Mouse (Mus musculus) megakaryocyte, embryonic 14.5 days (primary cell): Measurements from ENCODE around the gene Ppef1. TPM values are rescaled to one million over a fixed set of nuclear protein-coding genes. Genes with fewer than 3 reads are reported as not detected.
"Not testable (repeated sequence)": the region's sequence is repeated elsewhere in the genome, so short reads cannot be mapped to it uniquely, and the experiment has no call there.

ENCODE experiments used
- H3K27me3 ChIP-seq: replicated peaks from 2 replicates; pipeline ENCODE3; 2012; ENCODE audit warnings: inconsistent platforms
- H3K36me3 ChIP-seq: replicated peaks from 2 replicates; pipeline ENCODE3; 2012; ENCODE audit warnings: low read length, inconsistent platforms, mixed read lengths
- H3K4me1 ChIP-seq: 2 replicates; pipeline ENCODE4 v1.6.1; 2012; ENCODE audit warnings: inconsistent platforms
- H3K4me3 ChIP-seq: replicated peaks from 2 replicates; pipeline ENCODE3; 2012; ENCODE audit warnings: moderate library complexity, mild to moderate bottlenecking, inconsistent platforms
- H3K9me3 ChIP-seq: 2 replicates; pipeline ENCODE4 v1.6.1; 2012; ENCODE audit warnings: inconsistent platforms
- FLI1 ChIP-seq: IDR thresholded peaks from 2 replicates; pipeline ENCODE4 v1.6.1; 2012; ENCODE audit warnings: low read length, inconsistent platforms, mixed read lengths
- GATA1 ChIP-seq: IDR thresholded peaks from 3 replicates; pipeline ENCODE4 v1.6.1; 2012; ENCODE audit warnings: mixed read lengths, low read length, inconsistent platforms, borderline replicate concordance
- polyA plus RNA-seq: library from polyadenylated mRNA; stranded (reverse); fragments of >175 nt; gene quantifications from 2 replicates; pipeline ENCODE4 v1.2.3, GENCODE M21; 2012; ENCODE audit warnings: low replicate concordance; ENCODE audit not compliant: insufficient read depth

Gene Ppef1
- not detected in 2 replicates for polyA plus RNA-seq

GRCm38 (mm10) chrX:160735650-160736049 lies at the start of gene Ppef1:
Gene Ppef1, minus strand, starts transcription at chrX:160735765.
- TF ChIP-seq GATA1 (no peak), FLI1 (no peak)

GRCm38 (mm10) chrX:160782276-160782675 lies 46.7 kb upstream of the Ppef1 start:
- peaks cover 19% of the 10 kb centered on the region for H3K27me3 ChIP-seq
- no peaks in the 10 kb centered on the region for H3K36me3 ChIP-seq
- TF ChIP-seq GATA1 (no peak), FLI1 (no peak)
- no peaks in the 10 kb centered on the region for H3K9me3 ChIP-seq
- no peak overlapping the region for H3K4me3 ChIP-seq
- no peaks in the 10 kb centered on the region for H3K4me1 ChIP-seq

More at GRCm38 (mm10) chrX:160735650-160736049, at the start of gene Ppef1:
- H3K4me3 ChIP-seq: no peak within 1 kb of the TSS
- no peaks in the 10 kb centered on the region for H3K4me1 ChIP-seq
- peaks cover 7% of the 10 kb centered on the region for H3K27me3 ChIP-seq
- no peaks in the 10 kb centered on the region for H3K9me3 ChIP-seq
- H3K36me3 ChIP-seq: no peaks in the 10 kb centered on the region

GRCm38 (mm10) chrX:160773033-160773432 lies 37.5 kb upstream of the Ppef1 start:
- peaks cover 7% of the 10 kb centered on the region for H3K27me3 ChIP-seq

GRCm38 (mm10) chrX:160769622-160770021 lies 34.1 kb upstream of the Ppef1 start:
- H3K27me3 ChIP-seq: not testable (repeated sequence)

More at GRCm38 (mm10) chrX:160773033-160773432, 37.5 kb upstream of the Ppef1 start:
- Histone ChIP-seq H3K36me3 (no peaks in the 10 kb centered on the region), H3K4me1 (peaks cover 3% of the 10 kb centered on the region; the same call in 1 of the 2 replicates), H3K9me3 (no peaks in the 10 kb centered on the region), H3K4me3 (no peak overlapping the region)
- no peak for TF ChIP-seq GATA1
- no peak for TF ChIP-seq FLI1

GRCm38 (mm10) chrX:160767713-160768112 lies 32.1 kb upstream of the Ppef1 start, which contains the start of gene Rs1:
Gene Rs1, plus strand, starts transcription at chrX:160768013.
- H3K27me3 ChIP-seq: peaks cover 2% of the 10 kb centered on the region
- H3K4me1 ChIP-seq: peaks cover 3% of the 10 kb centered on the region; the same call in 1 of the 2 replicates
- no peaks in the 10 kb centered on the region for H3K9me3 ChIP-seq
- TF ChIP-seq GATA1 (no peak), FLI1 (no peak)
- H3K4me3 ChIP-seq: no peak within 1 kb of the TSS
- no peaks in the 10 kb centered on the region for H3K36me3 ChIP-seq

More at GRCm38 (mm10) chrX:160769622-160770021, 34.1 kb upstream of the Ppef1 start:
- not testable (repeated sequence) for H3K9me3 ChIP-seq, H3K4me1 ChIP-seq, H3K36me3 ChIP-seq, H3K4me3 ChIP-seq

- TF ChIP-seq GATA1 (no peak), FLI1 (no peak)
- no peaks in the 10 kb centered on the region for H3K9me3 ChIP-seq
- peaks cover 3% of the 10 kb centered on the region; the same call in 1 of the 2 replicates for H3K4me1 ChIP-seq
- H3K27me3 ChIP-seq: peaks cover 2% of the 10 kb centered on the region
- H3K4me3 ChIP-seq: peak overlapping the region; percentile 91
- no peaks in the 10 kb centered on the region for H3K36me3 ChIP-seq
Observed at GRCm38 (mm10) chrX:160766233-160766616, 30.7 kb upstream of the Ppef1 start.

GRCm38 (mm10) chrX:160765389-160766232 lies 30.0 kb upstream of the Ppef1 start:
- Histone ChIP-seq H3K9me3 (no peaks in the 10 kb centered on the region), H3K36me3 (no peaks in the 10 kb centered on the region), H3K4me1 (peaks cover 3% of the 10 kb centered on the region; the same call in 1 of the 2 replicates), H3K27me3 (peaks cover 2% of the 10 kb centered on the region), H3K4me3 (peak overlapping the region; percentile 91)
- TF ChIP-seq FLI1: no peak
- TF ChIP-seq GATA1: no peak

- TF ChIP-seq GATA1 (no peak), FLI1 (no peak)
- Histone ChIP-seq H3K9me3 (no peaks in the 10 kb centered on the region), H3K36me3 (no peaks in the 10 kb centered on the region), H3K27me3 (peaks cover 12% of the 10 kb centered on the region), H3K4me3 (no peak overlapping the region), H3K4me1 (no peaks in the 10 kb centered on the region)
Observed at GRCm38 (mm10) chrX:160750808-160751207, 15.2 kb upstream of the Ppef1 start.

GRCm38 (mm10) chrX:160748653-160749052 lies 13.1 kb upstream of the Ppef1 start:
- Histone ChIP-seq H3K4me3 (no peak overlapping the region), H3K4me1 (no peaks in the 10 kb centered on the region), H3K36me3 (no peaks in the 10 kb centered on the region), H3K27me3 (peaks cover 6% of the 10 kb centered on the region), H3K9me3 (peaks cover 6% of the 10 kb centered on the region; the same call in 1 of the 2 replicates)
- TF ChIP-seq FLI1: no peak
- TF ChIP-seq GATA1: no peak

GRCm38 (mm10) chrX:160745399-160745798 lies 9.8 kb upstream of the Ppef1 start:
- Histone ChIP-seq H3K27me3 (peaks cover 3% of the 10 kb centered on the region), H3K36me3 (no peaks in the 10 kb centered on the region), H3K4me1 (no peaks in the 10 kb centered on the region), H3K9me3 (peaks cover 11% of the 10 kb centered on the region; the same call in 1 of the 2 replicates), H3K4me3 (no peak overlapping the region)
- no peak for TF ChIP-seq GATA1
- no peak for TF ChIP-seq FLI1
